In genomic region chr8:71572077-71572476, GRCm38 (mm10) we compare ENCODE assay signal across 11 mouse cellular contexts. TPM values are rescaled to one million over a fixed set of nuclear protein-coding genes. Genes with fewer than 3 reads are reported as not detected.
A peak's percentile ranks its signal among the peaks of the same experiment; 100 is the strongest.
DNase-seq lines count a peak whose midpoint lies in the region; ATAC-seq and TF ChIP-seq lines count a peak whose summit lies in the region.
"Had no signal": no experiment of that assay in that cellular context is flagged by ENCODE, and none has a peak within 500 bp of the region (broad histone marks: within the 10 kb centered on the region; RNA-seq: fewer than 3 reads in every experiment).

No protein-coding gene starts in this region.

- no peak for TF ChIP-seq CTCF in forebrain, postnatal 0 days (IDR thresholded peaks at IDR 0.05; ENCODE audit: low read depth)
- no peak for TF ChIP-seq CTCF in olfactory bulb, adult 2 months (IDR thresholded peaks at IDR 0.05; ENCODE audit: insufficient read depth, low read depth, low read length)

- H3K4me1 ChIP-seq in heart, embryonic 10.5 days, result peaks cover 35% of the 10 kb centered on the region
- H3K4me1 ChIP-seq in midbrain, embryonic 14.5 days (ENCODE audit: control insufficient read depth, insufficient read depth, low read length), result peaks cover 15% of the 10 kb centered on the region
- peaks cover 36% of the 10 kb centered on the region for H3K4me1 ChIP-seq in midbrain, embryonic 10.5 days
- peaks cover 7% of the 10 kb centered on the region; the same call in 1 of the 2 replicates for H3K4me1 ChIP-seq in forebrain, postnatal 0 days (ENCODE audit: insufficient read depth)
- H3K4me1 ChIP-seq in olfactory bulb, adult 2 months (ENCODE audit: control insufficient read depth, insufficient read depth, low read length), result peaks cover 25% of the 10 kb centered on the region

- ATAC-seq in midbrain, embryonic 14.5 days (ENCODE audit: low FRiP score, low TSS enrichment), result no peak
- ATAC-seq in forebrain, postnatal 0 days, result no peak

- no peak for TF ChIP-seq POLR2A in olfactory bulb, adult 2 months (IDR thresholded peaks at IDR 0.05; ENCODE audit: insufficient read depth, low read depth, low read length)

- WGBS in heart, embryonic 10.5 days, result 73% methylated on average over 2 of the region's 2 CpGs
- WGBS in midbrain, embryonic 14.5 days, result 80% methylated on average over 2 of the region's 2 CpGs
- 93% methylated on average over 2 of the region's 2 CpGs for WGBS in midbrain, embryonic 10.5 days
- 65% methylated on average over 2 of the region's 2 CpGs for WGBS in forebrain, postnatal 0 days
- WGBS in olfactory bulb, adult 2 months, result 62% methylated on average over 2 of the region's 2 CpGs

- H3K9me3 ChIP-seq in heart, embryonic 10.5 days, result no peaks in the 10 kb centered on the region
- H3K9me3 ChIP-seq in midbrain, embryonic 14.5 days (ENCODE audit: control insufficient read depth, low read length), result no peaks in the 10 kb centered on the region
- H3K9me3 ChIP-seq in midbrain, embryonic 10.5 days (replicated peaks), result no peaks in the 10 kb centered on the region
- no peaks in the 10 kb centered on the region for H3K9me3 ChIP-seq in forebrain, postnatal 0 days (ENCODE audit: low read length)
- H3K9me3 ChIP-seq: embryonic facial prominence, embryonic 15.5 days; heart, embryonic 15.5 days; liver, embryonic 15.5 days had no signal

- no peak overlapping the region for H3K4me3 ChIP-seq in heart, embryonic 10.5 days
- no peak overlapping the region for H3K4me3 ChIP-seq in midbrain, embryonic 14.5 days (replicated peaks; ENCODE audit: low read depth, low read length)
- no peak overlapping the region for H3K4me3 ChIP-seq in midbrain, embryonic 10.5 days
- H3K4me3 ChIP-seq in forebrain, postnatal 0 days (ENCODE audit: low read depth, low read length), result no peak overlapping the region
- H3K4me3 ChIP-seq in olfactory bulb, adult 2 months (ENCODE audit: insufficient read depth, low read depth, low read length), result no peak overlapping the region
- H3K4me3 ChIP-seq: heart, embryonic 15.5 days; liver, embryonic 15.5 days had no signal

- no peaks in the 10 kb centered on the region for H3K36me3 ChIP-seq in heart, embryonic 10.5 days
- H3K36me3 ChIP-seq in midbrain, embryonic 14.5 days (ENCODE audit: control insufficient read depth, insufficient read depth, low read length), result no peaks in the 10 kb centered on the region
- H3K36me3 ChIP-seq in midbrain, embryonic 10.5 days, result no peaks in the 10 kb centered on the region
- H3K36me3 ChIP-seq in forebrain, postnatal 0 days (ENCODE audit: insufficient read depth), result no peaks in the 10 kb centered on the region; the same call in 1 of the 2 replicates
- H3K36me3 ChIP-seq: embryonic facial prominence, embryonic 15.5 days; heart, embryonic 15.5 days; liver, embryonic 15.5 days had no signal

- peak; percentile 10 for DNase-seq in heart, postnatal 4 days
- no peak for DNase-seq in heart, embryonic 10.5 days (ENCODE audit: low spot score)
- DNase-seq in midbrain, embryonic 14.5 days, result no peak
- DNase-seq in midbrain, embryonic 10.5 days (ENCODE audit: low spot score), result no peak
- no peak for DNase-seq in forebrain, postnatal 0 days
- no peak for DNase-seq in right cerebral cortex, postnatal 14 days

- H3K27me3 ChIP-seq in heart, embryonic 10.5 days (ENCODE audit: insufficient read depth, poor library complexity, severe bottlenecking), result peaks cover 36% of the 10 kb centered on the region
- H3K27me3 ChIP-seq in midbrain, embryonic 14.5 days (ENCODE audit: control insufficient read depth, insufficient read depth, low read length), result no peaks in the 10 kb centered on the region
- H3K27me3 ChIP-seq in midbrain, embryonic 10.5 days (ENCODE audit: low read depth, poor library complexity, severe bottlenecking), result peaks cover 43% of the 10 kb centered on the region
- H3K27me3 ChIP-seq in forebrain, postnatal 0 days (ENCODE audit: insufficient read depth, low read length), result no peaks in the 10 kb centered on the region

- no peak overlapping the region for H3K27ac ChIP-seq in heart, embryonic 10.5 days
- peak overlapping the region; percentile 67; the same call in 1 of the 2 replicates for H3K27ac ChIP-seq in midbrain, embryonic 14.5 days (replicated peaks; ENCODE audit: low read depth, low read length)
- H3K27ac ChIP-seq in midbrain, embryonic 10.5 days (replicated peaks), result no peak overlapping the region
- H3K27ac ChIP-seq in forebrain, postnatal 0 days (ENCODE audit: low read depth, low read length), result peak overlapping the region; percentile 66; the same call in 1 of the 2 replicates
- peak overlapping the region; percentile 54; the same call in 1 of the 2 replicates for H3K27ac ChIP-seq in olfactory bulb, adult 2 months (ENCODE audit: insufficient read depth, low read depth, low read length)
- H3K27ac ChIP-seq: heart, embryonic 15.5 days; liver, embryonic 15.5 days had no signal

- no peak overlapping the region for H3K9ac ChIP-seq in midbrain, embryonic 14.5 days (replicated peaks; ENCODE audit: low read length)
- no peak overlapping the region for H3K9ac ChIP-seq in forebrain, postnatal 0 days
- H3K9ac ChIP-seq: embryonic facial prominence, embryonic 15.5 days; heart, embryonic 15.5 days; liver, embryonic 15.5 days had no signal

- H3K4me2 ChIP-seq in midbrain, embryonic 14.5 days (ENCODE audit: low read length), result peak overlapping the region; percentile 86
- peak overlapping the region; percentile 75; the same call in 1 of the 2 replicates for H3K4me2 ChIP-seq in forebrain, postnatal 0 days (ENCODE audit: low read depth)

RNA-seq across cellular contexts. Expression of gene Slc27a1, which starts 3.4 kb away (rescaled TPM):
- total RNA-seq in heart, postnatal 4 days (2021), result 10 to 100 TPM; 77.0 to 80.3 TPM
- polyA plus RNA-seq in heart, embryonic 10.5 days (2016; fragmentation: Nextera tagmentation; extraction: Ambion mirVana), result 19.0 and 19.4 TPM in 2 replicates
- 33.5 and 41.6 TPM in 2 replicates for polyA plus RNA-seq in midbrain, embryonic 14.5 days (2014; fragmentation: Nextera tagmentation; extraction: Ambion mirVana)
- polyA plus RNA-seq in midbrain, embryonic 10.5 days (2016; fragmentation: Nextera tagmentation; extraction: Ambion mirVana), result 21.5 and 27.0 TPM in 2 replicates
- 106 and 133 TPM in 2 replicates for total RNA-seq in forebrain, postnatal 0 days (2014; rRNA removed)
- 74.8 and 102 TPM in 2 replicates for polyA plus RNA-seq in forebrain, postnatal 0 days (2015; fragmentation: Nextera tagmentation; extraction: Ambion mirVana)
- not detected in 2 replicates for polyA plus RNA-seq in olfactory bulb, adult 2 months (2012; ENCODE audit: insufficient read depth, insufficient read length, low replicate concordance, missing spikeins)

RNA-seq across cellular contexts. Expression of gene Nxnl1, which starts 5.7 kb away (rescaled TPM):
- not detected for total RNA-seq in heart, postnatal 4 days (2021)
- polyA plus RNA-seq in heart, embryonic 10.5 days (2016; fragmentation: Nextera tagmentation; extraction: Ambion mirVana), result not detected in 2 replicates
- polyA plus RNA-seq in midbrain, embryonic 14.5 days (2014; fragmentation: Nextera tagmentation; extraction: Ambion mirVana), result not detected in 2 replicates
- polyA plus RNA-seq in midbrain, embryonic 10.5 days (2016; fragmentation: Nextera tagmentation; extraction: Ambion mirVana), result not detected in 2 replicates
- total RNA-seq in forebrain, postnatal 0 days (2014; rRNA removed), result 0.08 TPM in 1 of 2 replicates, not detected in the other
- not detected in 2 replicates for polyA plus RNA-seq in forebrain, postnatal 0 days (2015; fragmentation: Nextera tagmentation; extraction: Ambion mirVana)
- polyA plus RNA-seq in olfactory bulb, adult 2 months (2012; ENCODE audit: insufficient read depth, insufficient read length, low replicate concordance, missing spikeins), result not detected in 2 replicates
- polyA plus RNA-seq: heart, embryonic 15.5 days; liver, embryonic 15.5 days had no signal

RNA-seq across cellular contexts. Expression of gene Tmem221, which starts 13.4 kb away (rescaled TPM):
- total RNA-seq in heart, postnatal 4 days (2021), result not detected
- 0.37 and 0.97 TPM in 2 replicates for polyA plus RNA-seq in heart, embryonic 10.5 days (2016; fragmentation: Nextera tagmentation; extraction: Ambion mirVana)
- not detected in 2 replicates for polyA plus RNA-seq in midbrain, embryonic 14.5 days (2014; fragmentation: Nextera tagmentation; extraction: Ambion mirVana)
- 0.14 TPM in 2 replicates for polyA plus RNA-seq in midbrain, embryonic 10.5 days (2016; fragmentation: Nextera tagmentation; extraction: Ambion mirVana)
- 0.08 TPM in 1 of 2 replicates, not detected in the other for total RNA-seq in forebrain, postnatal 0 days (2014; rRNA removed)
- 0.16 and 0.18 TPM in 2 replicates for polyA plus RNA-seq in forebrain, postnatal 0 days (2015; fragmentation: Nextera tagmentation; extraction: Ambion mirVana)
- polyA plus RNA-seq in olfactory bulb, adult 2 months (2012; ENCODE audit: insufficient read depth, insufficient read length, low replicate concordance, missing spikeins), result not detected in 2 replicates
- total RNA-seq: gastrocnemius, adult 8-10 months had no signal

RNA-seq across cellular contexts. Expression of gene Pgls, which starts 19.9 kb away (rescaled TPM):
- total RNA-seq in heart, postnatal 4 days (2021), result 10 to 100 TPM; 92.0 to 95.5 TPM
- polyA plus RNA-seq in heart, embryonic 10.5 days (2016; fragmentation: Nextera tagmentation; extraction: Ambion mirVana), result 195 and 228 TPM in 2 replicates
- 241 and 269 TPM in 2 replicates for polyA plus RNA-seq in midbrain, embryonic 14.5 days (2014; fragmentation: Nextera tagmentation; extraction: Ambion mirVana)
- polyA plus RNA-seq in midbrain, embryonic 10.5 days (2016; fragmentation: Nextera tagmentation; extraction: Ambion mirVana), result 248 and 261 TPM in 2 replicates
- 248 and 264 TPM in 2 replicates for total RNA-seq in forebrain, postnatal 0 days (2014; rRNA removed)
- 262 and 318 TPM in 2 replicates for polyA plus RNA-seq in forebrain, postnatal 0 days (2015; fragmentation: Nextera tagmentation; extraction: Ambion mirVana)
- polyA plus RNA-seq in olfactory bulb, adult 2 months (2012; ENCODE audit: insufficient read depth, insufficient read length, low replicate concordance, missing spikeins), result not detected in 2 replicates

RNA-seq across cellular contexts. Expression of gene Fam129c, which starts 25.4 kb away (rescaled TPM):
- 1 to 10 TPM; 1.3 to 2.3 TPM for total RNA-seq in heart, postnatal 4 days (2021)
- polyA plus RNA-seq in heart, embryonic 10.5 days (2016; fragmentation: Nextera tagmentation; extraction: Ambion mirVana), result 1.6 and 3.6 TPM in 2 replicates
- polyA plus RNA-seq in midbrain, embryonic 14.5 days (2014; fragmentation: Nextera tagmentation; extraction: Ambion mirVana), result 6.3 and 8.5 TPM in 2 replicates
- 4.5 and 5.4 TPM in 2 replicates for polyA plus RNA-seq in midbrain, embryonic 10.5 days (2016; fragmentation: Nextera tagmentation; extraction: Ambion mirVana)
- 3.4 and 11.1 TPM in 2 replicates for total RNA-seq in forebrain, postnatal 0 days (2014; rRNA removed)
- 2.0 and 2.8 TPM in 2 replicates for polyA plus RNA-seq in forebrain, postnatal 0 days (2015; fragmentation: Nextera tagmentation; extraction: Ambion mirVana)
- polyA plus RNA-seq in olfactory bulb, adult 2 months (2012; ENCODE audit: insufficient read depth, insufficient read length, low replicate concordance, missing spikeins), result not detected in 2 replicates

Comparison
In these comparisons a context has a peak if more than half of its experiments do, and no peak if none do; other contexts are left out.
1. H3K27ac ChIP-seq: peak in midbrain, embryonic 14.5 days (single experiment), forebrain, postnatal 0 days (single experiment) and olfactory bulb, adult 2 months (single experiment); none in heart, embryonic 10.5 days (single experiment) and midbrain, embryonic 10.5 days (single experiment).